Mouse (Mus musculus): ENCODE data around the gene Sema3b.
"Not testable (repeated sequence)": the region's sequence is repeated elsewhere in the genome, so short reads cannot be mapped to it uniquely, and the experiment has no call there.

The Sema3b gene

DNA sequence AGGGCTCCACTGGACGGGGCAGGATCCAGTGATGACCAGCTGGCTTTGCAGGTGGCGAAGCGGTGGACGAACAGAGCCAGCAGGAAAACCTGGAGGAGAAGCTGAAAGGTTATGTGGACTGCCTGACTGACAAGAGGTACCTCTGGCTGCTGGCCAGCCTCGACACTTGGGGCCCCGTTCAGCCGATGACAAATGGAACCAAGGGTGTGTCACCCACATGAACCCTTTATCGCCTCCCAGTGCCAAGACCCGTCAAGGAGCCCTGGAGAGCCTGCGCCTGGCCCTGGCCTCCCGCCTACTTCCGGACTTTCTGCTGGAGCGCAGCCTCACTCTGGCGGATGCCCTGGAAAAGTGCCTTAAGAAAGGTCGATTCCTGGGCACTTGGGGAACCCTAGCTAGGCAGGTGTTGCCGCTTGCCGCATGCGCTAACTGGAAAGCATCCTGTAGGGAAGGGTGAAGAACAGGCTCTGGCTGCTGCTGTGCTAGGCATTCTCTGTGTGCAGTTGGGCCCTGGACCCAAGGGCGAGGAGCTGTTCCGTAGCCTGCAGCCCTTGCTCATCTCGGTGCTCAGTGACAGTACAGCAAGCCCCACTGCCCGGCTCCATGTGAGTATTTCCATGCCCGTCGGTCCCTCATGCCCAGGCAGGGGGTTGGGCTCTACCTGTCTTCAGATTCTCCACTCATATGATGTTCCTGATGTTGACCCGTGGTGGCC, 18.8 kb downstream of the Sema3b start:
- no peak for DNase-seq (ENCODE audit: low spot score)

DNA sequence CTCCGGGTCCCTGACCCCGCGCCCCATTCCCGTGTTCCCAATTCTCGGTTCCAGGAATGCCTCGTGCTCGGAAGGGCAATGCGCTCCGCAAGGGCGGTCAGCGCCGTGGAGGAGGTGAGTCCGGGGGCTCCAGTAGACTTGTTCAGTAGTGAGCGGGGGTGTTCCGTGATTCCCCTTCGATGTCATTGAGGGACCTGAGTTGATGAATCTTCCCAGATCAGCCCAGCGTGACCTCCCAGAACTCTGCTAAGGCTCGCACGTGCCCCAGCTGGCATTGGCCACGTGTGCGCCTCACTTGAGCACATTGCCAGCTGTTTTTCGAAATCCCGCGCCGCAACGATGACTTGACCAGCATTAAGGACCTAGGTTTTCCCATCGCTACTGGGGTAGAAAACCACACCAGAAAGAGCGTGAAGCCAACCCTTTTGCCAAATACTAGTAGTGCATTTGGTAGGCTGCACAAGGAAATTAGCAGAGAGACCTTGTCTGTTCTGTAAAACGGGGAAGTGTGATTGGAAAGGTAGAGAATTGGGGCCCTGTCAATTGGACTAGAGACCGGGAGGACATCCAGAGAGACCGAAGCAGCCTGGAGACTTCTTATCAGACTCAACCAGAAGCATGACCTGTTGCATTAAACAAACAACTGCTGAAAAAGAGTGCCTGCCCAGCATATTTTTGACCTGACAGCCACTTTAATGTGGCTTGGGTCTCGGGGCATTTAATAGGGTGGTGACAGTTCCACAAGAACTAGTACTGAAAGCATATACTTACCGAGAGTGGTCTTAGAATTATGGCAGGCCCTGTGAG, 21.0 kb downstream of the Sema3b start:
- DNase-seq (ENCODE audit: low spot score): no peak

DNA sequence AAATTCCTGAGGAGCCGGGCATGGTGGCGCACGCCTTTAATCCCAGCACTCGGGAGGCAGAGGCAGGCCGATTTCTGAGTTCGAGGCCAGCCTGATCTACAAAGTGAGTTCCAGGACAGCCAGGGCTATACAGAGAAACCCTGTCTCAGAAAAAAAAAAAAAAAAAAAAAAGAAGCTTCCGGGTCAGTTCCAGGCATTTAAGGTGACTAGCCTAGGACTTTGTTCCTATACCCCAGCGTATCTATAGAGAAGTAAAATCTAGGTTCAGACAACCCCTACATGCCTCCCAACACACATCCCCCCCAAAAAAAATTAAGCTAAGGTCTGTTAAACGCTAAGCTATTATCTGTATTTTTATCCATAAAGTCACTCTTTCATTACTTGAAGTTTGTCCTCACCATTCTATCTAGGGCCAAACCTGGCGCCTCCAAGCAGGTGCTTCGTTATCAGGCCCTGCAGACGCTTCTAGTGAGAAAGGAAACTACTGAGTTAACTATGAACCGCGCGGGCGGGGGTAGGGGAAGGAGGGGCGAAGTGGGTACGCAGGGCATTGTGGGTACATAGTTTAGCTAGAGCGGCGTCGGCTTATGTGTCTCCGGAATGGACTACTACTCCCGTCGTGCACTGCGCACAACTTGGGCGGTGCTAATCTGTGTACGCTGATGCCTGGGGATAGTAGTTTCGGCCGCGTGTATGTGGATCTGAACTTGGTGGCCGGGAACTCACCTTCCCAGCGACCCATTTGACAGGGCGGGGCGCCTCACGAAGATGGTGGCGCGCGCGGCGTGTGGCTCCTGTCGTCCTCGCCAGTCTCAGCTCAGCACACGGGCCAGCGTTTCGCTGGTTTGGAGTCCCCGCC, 21.8 kb downstream of the Sema3b start, which contains the start of gene Ifrd2:
TSS of gene Ifrd2 (plus strand) at position 669 of the 859 bp plus-strand sequence.
- DNase-seq (ENCODE audit: low spot score): peak; percentile 97

DNA sequence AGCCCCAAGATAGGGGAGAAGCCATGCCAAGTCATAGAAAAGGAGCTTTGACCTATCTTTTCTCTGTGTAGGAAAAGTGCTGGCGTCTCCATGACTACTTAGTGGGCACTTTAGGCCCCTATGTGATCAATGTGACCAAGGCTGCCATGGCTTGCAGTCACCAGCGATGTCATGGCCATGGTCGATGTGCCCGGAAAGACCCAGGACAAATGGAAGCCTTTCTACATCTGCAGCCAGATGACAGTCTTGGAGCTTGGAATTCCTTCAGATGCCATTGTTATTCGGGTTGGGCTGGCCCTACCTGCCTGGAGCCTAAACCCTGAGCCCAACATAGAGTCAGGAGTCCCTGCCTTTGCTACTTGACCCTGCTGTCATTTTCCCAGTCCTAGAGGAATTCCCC, 22.5 kb downstream of the Sema3b start:
- no peak for DNase-seq (ENCODE audit: low spot score)

DNA sequence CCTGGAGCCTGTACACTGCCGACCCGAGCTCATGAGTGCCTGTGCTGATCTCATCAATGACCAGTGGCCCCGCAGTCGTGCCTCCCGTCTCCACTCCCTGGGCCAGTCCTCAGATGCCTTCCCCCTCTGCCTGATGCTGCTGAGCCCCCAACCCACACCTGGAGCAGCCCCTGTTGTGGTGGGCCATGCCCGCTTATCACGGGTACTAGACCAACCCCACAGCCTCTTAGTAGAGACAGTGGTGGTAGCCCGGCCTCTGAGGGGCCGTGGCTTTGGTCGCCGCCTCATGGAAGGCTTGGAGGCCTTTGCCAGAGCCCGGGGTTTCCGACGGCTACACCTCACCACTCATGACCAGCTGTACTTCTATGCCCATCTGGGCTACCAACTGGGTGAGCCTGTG, 25.9 kb downstream of the Sema3b start:
- no peak for DNase-seq (ENCODE audit: low spot score)

DNA sequence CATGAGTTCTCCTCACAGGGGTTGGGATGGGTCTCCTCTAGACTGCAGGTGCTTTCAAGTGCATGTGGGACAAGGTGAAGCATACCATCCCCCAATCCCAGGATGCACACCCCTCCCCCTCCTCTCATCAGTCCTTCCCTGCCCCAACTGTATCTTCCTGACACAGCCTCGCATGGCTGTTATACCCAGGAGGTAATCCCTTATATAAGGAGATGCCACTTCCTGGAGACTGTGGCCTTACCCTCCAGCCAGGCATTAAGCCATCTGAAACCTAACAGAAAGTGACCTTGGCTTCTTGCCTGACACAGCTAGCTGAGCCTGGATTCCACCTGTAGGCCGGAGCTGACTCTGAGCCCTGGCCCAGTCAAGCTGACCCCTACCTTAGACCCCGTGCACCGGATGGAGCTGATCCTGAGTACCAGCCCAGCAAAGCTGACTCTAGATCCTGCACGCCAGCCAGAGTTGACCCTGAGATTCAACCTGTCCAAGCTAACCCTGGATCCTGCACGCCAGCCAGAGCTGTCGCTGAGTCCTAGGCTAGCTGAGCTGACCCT, 26.4 kb downstream of the Sema3b start:
- no peak for DNase-seq (ENCODE audit: low spot score)

DNA sequence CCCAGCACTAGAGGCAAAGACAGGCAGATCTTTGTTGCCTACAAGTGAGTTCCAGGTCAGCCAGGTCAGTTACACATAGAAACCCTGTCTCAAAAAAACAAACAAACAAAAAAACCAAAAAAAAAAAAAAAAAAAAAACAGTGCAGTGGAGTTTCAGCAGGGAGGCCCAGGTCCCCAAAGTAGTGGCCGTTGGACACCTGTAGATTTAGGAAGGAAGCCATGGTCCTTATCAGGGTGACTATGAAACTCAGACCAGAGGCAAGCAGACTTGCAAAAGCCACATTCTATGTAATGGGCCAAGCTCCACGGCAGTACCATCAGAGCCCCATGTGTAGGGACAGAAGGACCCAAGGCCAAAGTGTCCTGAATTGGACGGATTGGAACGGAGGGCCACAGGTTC, 27.4 kb downstream of the Sema3b start:
- DNase-seq (ENCODE audit: low spot score): no peak

DNA sequence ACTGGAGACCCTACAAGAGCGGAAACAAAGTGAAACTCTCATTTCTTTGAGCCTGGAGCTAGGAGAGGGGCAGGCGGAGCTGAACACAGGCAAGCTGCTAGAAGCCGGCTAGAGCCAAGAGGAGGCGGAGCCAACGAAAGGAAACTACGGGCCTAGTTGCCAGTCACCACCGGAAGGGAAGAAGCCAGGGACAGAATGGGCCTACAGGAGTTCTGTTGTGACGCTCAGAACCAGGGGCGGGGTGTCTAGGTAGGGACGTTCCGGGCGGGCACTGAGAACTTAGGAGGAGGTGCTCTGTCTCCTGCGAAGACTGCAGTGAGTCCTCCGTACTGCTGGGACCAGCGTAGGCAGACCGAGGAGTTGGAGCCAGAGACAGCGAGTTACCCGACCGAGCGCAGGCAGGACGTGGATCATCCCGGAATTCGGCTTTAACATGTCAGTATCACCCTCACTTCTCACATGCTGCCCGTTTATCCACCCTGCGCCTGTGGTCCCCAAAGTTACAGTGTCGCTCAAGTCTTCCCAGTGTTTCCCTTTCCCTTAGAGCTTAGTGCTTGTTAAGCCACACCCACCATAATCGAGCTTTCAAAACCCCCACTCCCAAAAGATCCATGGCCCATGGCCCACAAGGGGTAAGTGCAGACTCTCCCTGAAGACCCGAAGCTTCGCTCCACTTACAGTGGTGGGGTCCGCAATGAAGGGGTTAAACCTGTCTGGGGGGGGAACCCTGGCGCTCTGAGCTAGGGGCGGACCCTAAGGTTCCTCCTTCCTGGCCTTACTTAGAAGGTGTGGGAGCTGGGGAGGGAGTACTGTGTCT, 28.3 kb downstream of the Sema3b start, which contains the start of gene Hyal3:
TSS of gene Hyal3 (plus strand) at position 318 of the 817 bp plus-strand sequence.
- DNase-seq (ENCODE audit: low spot score): peak; percentile 89

DNA sequence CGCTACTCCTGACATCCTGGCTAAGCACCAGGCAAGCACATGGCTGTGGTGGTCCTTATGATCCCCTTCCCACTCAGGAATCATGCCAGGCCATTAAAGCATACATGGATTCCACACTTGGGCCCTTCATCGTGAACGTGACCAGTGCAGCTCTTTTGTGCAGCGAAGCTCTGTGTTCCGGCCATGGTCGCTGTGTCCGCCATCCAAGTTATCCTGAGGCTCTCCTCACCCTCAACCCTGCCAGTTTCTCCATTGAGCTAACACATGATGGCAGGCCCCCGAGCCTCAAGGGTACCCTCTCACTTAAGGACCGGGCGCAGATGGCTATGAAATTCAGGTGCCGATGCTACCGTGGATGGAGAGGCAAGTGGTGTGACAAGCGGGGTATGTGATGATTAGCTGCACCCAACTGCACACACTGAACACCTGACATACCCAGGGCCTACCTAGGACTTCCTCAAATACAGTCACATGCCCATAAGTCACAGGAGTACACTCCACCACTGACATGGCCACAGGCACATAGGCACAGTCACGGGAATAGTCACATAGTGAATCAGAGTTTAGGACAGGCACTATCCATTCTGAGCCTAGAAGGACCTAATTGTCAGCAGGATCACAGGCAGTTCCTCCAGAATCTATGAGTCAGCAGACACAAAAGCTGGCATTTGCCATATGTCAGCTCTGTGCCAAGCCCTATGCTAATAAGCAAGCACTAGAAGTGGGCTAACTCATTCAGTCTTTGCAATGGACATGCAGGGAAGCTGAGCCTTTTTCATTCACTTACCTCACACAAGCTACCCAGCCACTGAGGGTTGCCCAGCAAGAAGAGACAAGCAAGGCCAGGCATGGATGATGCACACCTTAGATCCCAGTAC, 29.8 kb downstream of the Sema3b start:
- DNase-seq (ENCODE audit: low spot score): no peak

DNA sequence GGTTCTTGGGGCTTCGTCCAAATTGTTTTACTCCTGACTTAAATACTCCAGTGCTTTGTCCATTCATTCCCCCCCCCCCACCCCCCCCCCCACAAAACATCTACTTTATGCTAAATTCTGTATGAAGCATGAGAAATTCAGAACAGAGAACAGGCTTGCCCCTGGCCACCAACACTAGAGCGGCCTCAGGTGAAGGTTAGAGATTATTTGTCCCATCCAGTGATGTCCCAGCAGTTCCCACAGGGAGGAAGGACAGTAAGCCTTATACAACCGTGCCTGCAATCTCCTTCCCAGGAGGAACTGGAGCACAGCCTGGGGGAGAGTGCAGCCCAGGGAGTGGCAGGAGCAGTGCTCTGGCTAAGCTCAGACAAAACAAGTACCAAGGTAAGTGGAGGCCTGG, 30.4 kb downstream of the Sema3b start, which contains the start of gene Naa80:
TSS of gene Naa80 (plus strand) at position 301 of the 400 bp plus-strand sequence.
- DNase-seq (ENCODE audit: low spot score): no peak

DNA sequence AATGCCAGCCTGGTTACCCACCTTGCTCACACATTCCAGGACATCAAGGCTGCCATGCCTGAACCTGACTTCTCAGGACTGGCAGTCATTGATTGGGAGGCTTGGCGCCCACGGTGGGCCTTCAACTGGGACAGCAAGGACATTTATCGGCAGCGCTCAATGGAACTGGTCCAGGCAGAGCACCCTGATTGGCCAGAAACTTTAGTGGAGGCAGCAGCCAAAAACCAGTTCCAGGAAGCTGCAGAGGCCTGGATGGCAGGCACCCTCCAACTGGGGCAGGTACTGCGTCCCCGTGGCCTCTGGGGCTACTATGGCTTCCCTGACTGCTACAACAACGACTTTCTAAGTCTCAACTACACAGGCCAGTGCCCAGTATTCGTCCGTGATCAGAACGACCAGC, 31.2 kb downstream of the Sema3b start:
- no peak for DNase-seq (ENCODE audit: low spot score)

DNA sequence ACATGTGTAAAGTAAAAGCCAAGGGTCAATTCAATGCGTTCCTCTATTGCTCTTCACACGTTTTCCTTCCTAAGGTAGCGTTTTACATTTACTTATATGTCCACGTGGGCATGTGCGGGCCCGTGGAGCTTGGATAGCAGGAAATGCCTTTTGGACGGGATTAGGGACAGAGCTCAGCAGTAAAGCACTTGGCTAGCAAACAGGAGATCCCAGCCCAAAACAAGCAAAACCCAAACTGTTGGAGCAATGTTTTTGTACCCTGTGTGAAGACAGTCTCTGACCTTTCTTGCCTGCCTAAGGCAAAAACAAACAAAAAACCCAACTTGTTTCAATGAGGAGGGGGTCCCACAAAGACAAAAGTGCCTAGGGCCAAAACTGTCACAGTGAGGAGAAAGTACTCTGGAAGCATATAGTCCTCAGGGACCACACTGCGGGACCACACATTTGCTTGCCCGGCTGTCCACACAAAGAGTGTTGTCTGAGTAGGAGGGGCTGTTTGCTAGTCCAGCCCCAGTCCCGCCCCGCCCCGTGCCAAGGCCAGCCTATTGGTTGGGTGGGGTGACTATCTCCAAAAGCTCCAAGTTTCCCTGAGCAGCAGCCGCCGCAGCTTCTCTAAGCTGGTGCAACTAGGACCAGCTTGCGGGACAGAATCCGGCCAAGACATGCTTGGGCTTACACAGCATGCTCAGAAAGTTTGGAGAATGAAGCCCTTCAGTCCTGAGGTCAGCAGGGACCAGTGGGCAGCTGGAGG, 32.5 kb downstream of the Sema3b start, which contains the start of gene Hyal1:
TSS of gene Hyal1 (plus strand) at position 571 of the 751 bp plus-strand sequence.
- peak; percentile 78 for DNase-seq (ENCODE audit: low spot score)

DNA sequence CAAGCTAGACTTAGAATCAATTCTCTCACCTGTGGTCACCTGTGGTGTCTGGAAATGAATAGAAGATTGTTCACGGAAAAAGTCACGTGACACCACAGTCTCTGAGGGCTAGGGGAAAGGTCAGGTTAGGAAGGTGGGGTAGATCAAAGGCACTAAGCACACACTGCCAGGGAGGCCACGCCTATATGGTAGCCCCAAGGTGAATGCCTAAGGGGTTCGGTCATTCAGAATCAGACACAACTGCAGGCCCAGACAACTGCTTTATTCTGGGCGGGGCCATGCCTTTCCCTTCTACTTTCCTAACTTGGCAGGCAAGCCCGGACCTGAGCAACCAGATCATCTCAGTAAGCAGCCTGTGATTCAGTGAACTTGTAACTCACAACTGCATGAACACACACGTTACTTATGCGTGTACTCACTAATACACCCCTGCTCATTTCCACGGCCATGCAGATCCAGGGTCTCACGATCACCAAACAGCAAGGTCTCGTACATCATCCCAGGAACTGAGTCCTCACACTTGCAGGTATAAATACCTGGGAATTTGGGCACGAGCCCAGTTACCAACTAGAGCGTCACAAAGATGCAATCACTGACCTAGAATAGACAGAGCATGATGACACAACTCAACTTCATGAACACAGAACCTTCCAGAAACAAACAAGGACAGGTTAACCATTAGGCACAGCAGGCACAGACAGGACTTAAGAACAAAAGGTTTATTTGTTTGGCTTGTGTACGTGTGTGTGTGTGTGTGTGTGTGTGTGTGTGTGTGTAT, 33.3 kb downstream of the Sema3b start:
- no peak for DNase-seq (ENCODE audit: low spot score)

DNA sequence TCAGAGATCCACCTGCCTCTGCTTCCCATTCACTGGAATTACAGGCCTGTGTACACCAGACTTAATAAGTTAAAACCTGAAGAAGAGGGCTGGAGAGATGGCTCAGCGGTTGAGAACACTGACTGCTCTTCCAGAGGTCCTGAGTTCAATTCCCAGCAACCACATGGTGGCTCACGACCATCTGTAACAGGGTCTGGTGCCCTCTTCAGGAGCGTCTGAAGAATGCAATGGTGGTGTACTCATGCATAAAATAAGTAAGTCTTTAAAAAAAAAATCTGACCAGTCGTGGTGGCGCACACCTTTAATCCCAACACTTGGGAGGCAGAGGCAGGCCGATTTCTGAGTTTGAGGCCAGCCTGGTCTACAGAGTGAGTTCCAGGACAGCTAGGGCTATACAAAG, 35.3 kb downstream of the Sema3b start:
- not testable (repeated sequence) for DNase-seq (ENCODE audit: low spot score)

DNA sequence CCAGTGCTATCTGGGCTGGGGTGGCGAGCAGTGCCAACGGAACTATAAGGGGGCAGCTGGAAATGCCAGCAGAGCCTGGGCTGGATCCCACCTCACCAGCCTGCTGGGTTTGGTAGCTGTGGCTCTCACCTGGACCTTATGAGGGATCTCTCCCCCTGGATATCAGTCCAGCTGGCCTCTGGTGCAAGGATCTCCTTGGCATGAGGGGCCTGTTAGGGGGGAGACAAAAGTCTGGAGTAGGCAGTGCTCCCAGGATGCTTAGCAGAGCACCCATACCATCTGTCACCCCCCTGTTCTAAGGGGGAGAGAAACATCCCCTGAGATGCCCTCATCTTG, 36.7 kb downstream of the Sema3b start:
- no peak for DNase-seq (ENCODE audit: low spot score)

DNA sequence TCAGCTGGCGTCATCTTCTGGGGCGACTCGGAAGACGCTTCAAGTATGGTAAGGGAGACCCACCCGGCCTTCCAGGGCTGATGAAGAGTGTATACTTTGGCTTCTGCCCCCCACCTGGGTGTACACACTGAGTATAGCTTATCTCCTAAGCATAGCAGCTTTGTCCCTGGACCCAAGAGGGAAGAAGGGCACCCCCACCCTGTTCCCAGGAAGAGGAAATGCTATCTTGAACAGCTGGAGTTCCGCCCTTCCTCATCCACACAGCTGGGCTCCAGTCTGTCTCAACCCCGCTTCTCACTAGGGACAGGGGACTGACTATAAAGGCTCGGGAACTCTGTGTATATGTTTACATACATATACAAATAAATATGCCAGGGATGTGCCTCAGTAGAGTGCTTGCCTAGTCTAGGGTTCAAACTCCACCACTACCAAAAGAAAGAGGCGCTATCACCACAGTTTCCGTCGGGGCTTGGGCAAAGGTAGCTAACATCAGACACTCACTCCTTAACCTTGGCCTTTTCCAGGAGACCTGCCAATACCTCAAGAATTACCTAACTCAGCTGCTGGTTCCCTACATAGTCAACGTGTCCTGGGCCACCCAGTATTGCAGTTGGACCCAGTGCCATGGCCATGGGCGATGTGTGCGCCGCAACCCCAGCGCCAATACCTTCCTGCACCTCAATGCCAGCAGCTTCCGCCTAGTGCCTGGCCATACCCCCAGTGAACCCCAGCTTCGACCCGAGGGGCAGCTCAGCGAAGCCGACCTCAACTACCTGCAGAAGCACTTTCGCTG, 37.3 kb downstream of the Sema3b start:
- no peak for DNase-seq (ENCODE audit: low spot score)

DNA sequence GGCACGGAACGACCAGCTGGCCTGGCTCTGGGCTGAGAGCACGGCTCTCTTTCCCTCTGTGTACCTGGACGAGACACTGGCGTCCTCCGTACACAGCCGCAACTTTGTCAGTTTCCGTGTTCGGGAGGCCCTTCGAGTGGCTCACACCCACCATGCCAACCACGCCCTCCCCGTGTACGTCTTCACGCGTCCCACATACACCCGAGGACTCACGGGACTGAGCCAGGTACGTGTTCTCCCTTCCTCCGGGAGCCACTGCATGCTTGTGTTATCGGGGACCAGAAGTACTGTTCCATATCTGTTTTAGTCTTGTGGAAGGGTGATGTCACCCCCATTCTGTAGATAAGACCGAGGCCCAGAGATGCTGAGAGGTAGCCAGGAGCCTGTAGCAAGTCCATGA, 38.2 kb downstream of the Sema3b start:
- no peak for DNase-seq (ENCODE audit: low spot score)

DNA sequence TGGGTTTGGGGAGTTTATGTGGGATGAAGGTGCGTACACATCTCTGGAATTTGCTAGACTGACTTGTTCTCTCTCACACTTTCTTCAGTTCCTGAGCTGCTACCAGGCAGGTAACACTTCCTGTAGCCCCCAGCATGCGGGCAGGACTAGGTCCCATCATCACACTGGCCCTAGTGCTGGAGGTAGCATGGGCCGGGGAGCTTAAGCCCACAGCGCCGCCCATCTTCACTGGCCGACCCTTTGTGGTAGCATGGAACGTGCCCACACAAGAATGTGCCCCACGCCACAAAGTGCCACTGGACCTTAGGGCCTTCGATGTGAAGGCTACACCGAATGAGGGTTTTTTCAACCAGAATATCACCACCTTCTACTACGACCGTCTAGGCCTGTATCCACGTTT, 39.0 kb downstream of the Sema3b start:
- no peak for DNase-seq (ENCODE audit: low spot score)

All from ovary, adult 18-20 months (tissue).